Mouse (Mus musculus) midbrain, postnatal 0 days (tissue): ENCODE measurements around the gene Eif5b. TPM values are rescaled to one million over a fixed set of nuclear protein-coding genes. Genes with fewer than 3 reads are reported as not detected.

Experiments
- ATAC-seq: fragments of 200-750 bp; cut with Nextera tagmentation; 2 replicates; pipeline ENCODE4 v1.8.0; 2017; ENCODE audit warnings: moderate number of reproducible peaks, mild to moderate bottlenecking, moderate TSS enrichment, moderate library complexity; ENCODE audit not compliant: low FRiP score
- DNase-seq: peaks from one replicate; pipeline ENCODE4 v3.0.0-alpha.2; 2015; ENCODE audit warnings: low spot score
- H3K27ac ChIP-seq: fragments of 300-500 bp; sonication (generic); 2 replicates; pipeline ENCODE4 v1.5.1; 2014; ENCODE audit warnings: low read depth, mild to moderate bottlenecking, low read length, mixed read lengths
- H3K27me3 ChIP-seq: fragments of 300-500 bp; sonication (generic); 2 replicates; pipeline ENCODE4 v1.6.1; 2014; ENCODE audit warnings: low read length, control low read depth, mixed read lengths; ENCODE audit not compliant: insufficient read depth
- H3K36me3 ChIP-seq: fragments of 300-500 bp; sonication (generic); 2 replicates; pipeline ENCODE4 v1.6.1; 2014; ENCODE audit warnings: low read length, control low read depth, mixed read lengths; ENCODE audit not compliant: insufficient read depth
- H3K4me1 ChIP-seq: fragments of 300-500 bp; sonication (generic); 2 replicates; pipeline ENCODE4 v1.6.1; 2014; ENCODE audit warnings: mild to moderate bottlenecking, control low read depth, antibody characterized with exemption, low read length, mixed read lengths; ENCODE audit not compliant: insufficient read depth
- H3K4me2 ChIP-seq: fragments of 300-500 bp; sonication (generic); 2 replicates; pipeline ENCODE4 v1.6.1; 2014; ENCODE audit warnings: low read depth, mild to moderate bottlenecking, low read length, mixed read lengths; ENCODE audit not compliant: poor library complexity, severe bottlenecking
- H3K4me3 ChIP-seq: fragments of 300-500 bp; sonication (generic); 2 replicates; pipeline ENCODE4 v1.5.1; 2014; ENCODE audit warnings: low read depth, mild to moderate bottlenecking, low read length, moderate library complexity
- H3K9ac ChIP-seq: fragments of 300-500 bp; sonication (generic); replicated peaks from 2 replicates; pipeline ENCODE4 v1.6.1; 2014; ENCODE audit warnings: mild to moderate bottlenecking, low read length, moderate library complexity, mixed read lengths; ENCODE audit not compliant: poor library complexity, severe bottlenecking
- H3K9me3 ChIP-seq: fragments of 300-500 bp; sonication (generic); 2 replicates; pipeline ENCODE4 v1.6.1; 2016; ENCODE audit warnings: low read length, control low read depth
- CTCF ChIP-seq: IDR thresholded peaks from 2 replicates; pipeline ENCODE4 v1.5.1; 2016; ENCODE audit warnings: antibody characterized with exemption, mild to moderate bottlenecking
- WGBS: fragments of 180-500 bp; shearing (Covaris S2); extraction: QIAGEN DNeasy Blood & Tissue Kit; methylation state at CpG from one replicate; pipeline ENCODE4 v1.1.7; 2014; 5-methylcytosine and 5-hydroxymethylcytosine counted together
- polyA plus RNA-seq: library from polyadenylated mRNA; unstranded; fragments of >200 nt; fragmentation: Nextera tagmentation; extraction: Ambion mirVana; gene quantifications from 2 replicates; pipeline ENCODE4 v1.2.1, GENCODE M21; 2015
- total RNA-seq: library from RNA; depleted of rRNA; stranded (reverse); fragments of >200 nt; gene quantifications from 2 replicates; pipeline ENCODE4 v1.2.3, GENCODE M21; 2014; rRNA removed

The Eif5b gene
- 6.6 and 12.4 TPM in 2 replicates for total RNA-seq
- polyA plus RNA-seq, result 16.7 and 19.6 TPM in 2 replicates

- H3K36me3 ChIP-seq, result peaks cover 20% of the 10 kb centered on the region; the same call in 1 of the 2 replicates
- H3K27ac ChIP-seq, result peak within 1 kb of the TSS; percentile 94
- H3K4me2 ChIP-seq, result peak within 1 kb of the TSS; percentile 75
- H3K4me1 ChIP-seq, result peaks cover 13% of the 10 kb centered on the region
- peak within 1 kb of the TSS; percentile 81 for H3K4me3 ChIP-seq
- no peaks in the 10 kb centered on the region for H3K9me3 ChIP-seq
- TF ChIP-seq CTCF, result peak; percentile 72
- peak; percentile 98 for DNase-seq
- ATAC-seq, result peak; percentile 93
- WGBS, result under 1% methylated on average over 50 of the region's 50 CpGs
- peak within 1 kb of the TSS; percentile 91 for H3K9ac ChIP-seq
- H3K27me3 ChIP-seq, result no peaks in the 10 kb centered on the region
These were observed at the start of gene Eif5b, which contains the start of gene Txndc9 for GRCm38 (mm10) chr1:37997867-37998266. TSS of gene Eif5b (plus strand) at chr1:37998010. TSS of gene Txndc9 (minus strand) at chr1:37997893.

- DNase-seq (no peak), ATAC-seq (no peak)
- H3K27ac ChIP-seq, result no peak overlapping the region
- no peak overlapping the region for H3K9ac ChIP-seq
- no peaks in the 10 kb centered on the region for H3K27me3 ChIP-seq
- no peaks in the 10 kb centered on the region for H3K36me3 ChIP-seq
- no peak for TF ChIP-seq CTCF
- H3K4me1 ChIP-seq, result no peaks in the 10 kb centered on the region
- no peak overlapping the region for H3K4me2 ChIP-seq
- H3K9me3 ChIP-seq, result no peaks in the 10 kb centered on the region
- WGBS, result 76% methylated on average over 2 of the region's 2 CpGs
- no peak overlapping the region for H3K4me3 ChIP-seq
These were observed 48.9 kb upstream of the Eif5b start for GRCm38 (mm10) chr1:37948906-37949305.

- H3K36me3 ChIP-seq, result no peaks in the 10 kb centered on the region
- H3K4me1 ChIP-seq, result no peaks in the 10 kb centered on the region
- no peaks in the 10 kb centered on the region for H3K27me3 ChIP-seq
- no peaks in the 10 kb centered on the region for H3K9me3 ChIP-seq
- no peak overlapping the region for H3K4me3 ChIP-seq
- TF ChIP-seq CTCF, result no peak
- WGBS, result 85% methylated on average over 7 of the region's 7 CpGs
- H3K4me2 ChIP-seq, result no peak overlapping the region
- H3K9ac ChIP-seq, result no peak overlapping the region
- H3K27ac ChIP-seq, result no peak overlapping the region
- ATAC-seq, result no peak
- DNase-seq, result no peak
These were observed 43.0 kb upstream of the Eif5b start for GRCm38 (mm10) chr1:37954786-37955185.

DNA sequence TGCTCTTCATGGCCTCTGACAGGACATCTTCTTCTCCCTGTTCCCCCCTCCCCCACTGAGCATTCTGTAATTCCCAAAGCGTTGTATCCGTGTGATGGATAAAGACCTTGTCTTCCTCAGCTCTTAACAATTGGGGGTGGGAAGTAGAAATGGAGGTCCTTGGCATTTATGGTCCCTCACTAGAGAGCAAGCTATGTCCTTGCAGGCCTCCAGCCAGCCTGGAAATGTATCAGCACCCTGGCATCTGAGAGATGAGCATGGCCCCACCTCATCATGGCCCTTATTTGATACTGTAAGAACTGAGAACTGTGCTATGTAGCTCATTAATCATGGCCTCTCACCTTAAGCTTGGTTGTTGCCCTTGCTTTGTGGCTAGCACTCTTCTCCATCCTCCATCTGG, 42.6 kb upstream of the Eif5b start:
- Histone ChIP-seq H3K4me1 (no peaks in the 10 kb centered on the region), H3K27me3 (no peaks in the 10 kb centered on the region), H3K27ac (no peak overlapping the region), H3K9ac (no peak overlapping the region), H3K9me3 (no peaks in the 10 kb centered on the region), H3K36me3 (no peaks in the 10 kb centered on the region), H3K4me2 (no peak overlapping the region), H3K4me3 (no peak overlapping the region)
- no peak for ATAC-seq
- DNase-seq, result no peak
- TF ChIP-seq CTCF, result no peak
- WGBS, result 88% methylated on average over 2 of the region's 2 CpGs

- no peak for TF ChIP-seq CTCF
- Histone ChIP-seq H3K9ac (no peak overlapping the region), H3K27ac (no peak overlapping the region), H3K4me1 (no peaks in the 10 kb centered on the region), H3K36me3 (no peaks in the 10 kb centered on the region), H3K27me3 (no peaks in the 10 kb centered on the region), H3K9me3 (no peaks in the 10 kb centered on the region), H3K4me2 (no peak overlapping the region), H3K4me3 (no peak overlapping the region)
- WGBS, result 26% methylated on average over 3 of the region's 3 CpGs
- ATAC-seq (no peak), DNase-seq (peak; percentile 82)
These were observed 40.9 kb upstream of the Eif5b start for GRCm38 (mm10) chr1:37956690-37957431.

DNA sequence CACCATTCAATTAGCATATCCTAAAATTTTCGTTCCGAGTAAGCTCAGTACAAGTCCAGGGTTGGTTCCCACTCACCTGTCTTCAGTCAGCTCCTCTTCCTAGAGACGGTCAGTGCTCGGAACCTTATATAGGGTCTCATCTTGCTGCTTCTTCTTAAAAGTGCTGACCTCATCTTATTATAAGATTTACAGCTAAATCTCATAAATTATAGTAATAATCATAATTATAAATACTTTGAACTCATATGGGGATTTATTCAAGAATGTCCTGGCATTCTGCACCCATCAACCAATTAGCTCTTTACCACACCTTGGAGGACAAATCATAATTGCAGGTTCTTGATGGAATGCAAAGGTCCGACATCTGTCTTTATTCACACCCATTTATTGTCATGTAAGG, 40.2 kb upstream of the Eif5b start, which contains the start of gene Lyg1:
Gene Lyg1 (minus strand): TSS at position 101 of the 400 bp plus-strand sequence.
- no peak for ATAC-seq
- H3K9me3 ChIP-seq, result no peaks in the 10 kb centered on the region
- TF ChIP-seq CTCF, result no peak
- no peak within 1 kb of the TSS for H3K27ac ChIP-seq
- H3K4me2 ChIP-seq, result no peak within 1 kb of the TSS
- no peak within 1 kb of the TSS for H3K4me3 ChIP-seq
- no peaks in the 10 kb centered on the region for H3K4me1 ChIP-seq
- H3K9ac ChIP-seq, result no peak within 1 kb of the TSS
- H3K27me3 ChIP-seq, result no peaks in the 10 kb centered on the region
- DNase-seq, result no peak
- no peaks in the 10 kb centered on the region for H3K36me3 ChIP-seq
- WGBS, result 87% methylated on average over 5 of the region's 5 CpGs
